Mouse (Mus musculus): ENCODE results near the gene Hcfc2. TPM values are rescaled to one million over a fixed set of nuclear protein-coding genes. Genes with fewer than 3 reads are reported as not detected.
A peak's percentile ranks its signal among the peaks of the same experiment; 100 is the strongest.

Hcfc2 gene
- polyA plus RNA-seq (2015; fragmentation: Nextera tagmentation; extraction: Ambion mirVana): 51.4 and 54.7 TPM in 2 replicates

- ATAC-seq (replicated peaks): no peak
- no peak within 1 kb of the TSS for H3K4me3 ChIP-seq
- H3K27me3 ChIP-seq: no peaks in the 10 kb centered on the region
- WGBS: 84% methylated on average over 5 of the region's 5 CpGs
- H3K36me3 ChIP-seq: no peaks in the 10 kb centered on the region
- H3K4me2 ChIP-seq (replicated peaks): no peak within 1 kb of the TSS
- no peaks in the 10 kb centered on the region for H3K9me3 ChIP-seq
- H3K27ac ChIP-seq (replicated peaks): no peak within 1 kb of the TSS
- H3K9ac ChIP-seq (replicated peaks): no peak within 1 kb of the TSS
- H3K4me1 ChIP-seq: peaks cover 15% of the 10 kb centered on the region
Observed at GRCm38 (mm10) chr10:82695956-82696355, at the start of gene Hcfc2. Gene Hcfc2 (plus strand): TSS chr10:82696160.

GRCm38 (mm10) chr10:82647205-82647811 lies 48.7 kb upstream of the Hcfc2 start:
- Histone ChIP-seq H3K4me1 (no peaks in the 10 kb centered on the region), H3K27me3 (no peaks in the 10 kb centered on the region), H3K4me3 (no peak overlapping the region), H3K9ac (replicated peaks) (no peak overlapping the region), H3K9me3 (no peaks in the 10 kb centered on the region), H3K36me3 (peaks cover 73% of the 10 kb centered on the region), H3K4me2 (replicated peaks) (no peak overlapping the region), H3K27ac (replicated peaks) (no peak overlapping the region)
- 96% methylated on average over 17 of the region's 17 CpGs for WGBS
- no peak for ATAC-seq (replicated peaks)

- Histone ChIP-seq H3K4me1 (no peaks in the 10 kb centered on the region), H3K4me2 (replicated peaks) (no peak overlapping the region), H3K9me3 (no peaks in the 10 kb centered on the region), H3K36me3 (peaks cover 42% of the 10 kb centered on the region), H3K9ac (replicated peaks) (no peak overlapping the region), H3K27ac (replicated peaks) (no peak overlapping the region), H3K4me3 (no peak overlapping the region), H3K27me3 (no peaks in the 10 kb centered on the region)
- WGBS: 90% methylated on average over 5 of the region's 5 CpGs
- no peak for ATAC-seq (replicated peaks)
Observed at GRCm38 (mm10) chr10:82651221-82651620, 44.7 kb upstream of the Hcfc2 start.

- H3K27ac ChIP-seq (replicated peaks): no peak overlapping the region
- H3K27me3 ChIP-seq: no peaks in the 10 kb centered on the region
- ATAC-seq (replicated peaks): no peak
- H3K4me1 ChIP-seq: no peaks in the 10 kb centered on the region
- no peak overlapping the region for H3K4me2 ChIP-seq (replicated peaks)
- no peaks in the 10 kb centered on the region for H3K9me3 ChIP-seq
- peaks cover 29% of the 10 kb centered on the region for H3K36me3 ChIP-seq
- H3K9ac ChIP-seq (replicated peaks): no peak overlapping the region
- WGBS: 80% methylated on average over 5 of the region's 5 CpGs
- H3K4me3 ChIP-seq: no peak overlapping the region
Observed at GRCm38 (mm10) chr10:82652625-82653024, 43.3 kb upstream of the Hcfc2 start.

- Histone ChIP-seq H3K9me3 (no peaks in the 10 kb centered on the region), H3K4me3 (no peak overlapping the region), H3K36me3 (peaks cover 22% of the 10 kb centered on the region), H3K9ac (replicated peaks) (no peak overlapping the region), H3K4me2 (replicated peaks) (no peak overlapping the region), H3K4me1 (no peaks in the 10 kb centered on the region), H3K27ac (replicated peaks) (no peak overlapping the region), H3K27me3 (no peaks in the 10 kb centered on the region)
- no peak for ATAC-seq (replicated peaks)
- 83% methylated on average over 3 of the region's 3 CpGs for WGBS
Observed at GRCm38 (mm10) chr10:82654581-82654980, 41.4 kb upstream of the Hcfc2 start.

- Histone ChIP-seq H3K4me2 (replicated peaks) (no peak overlapping the region), H3K27ac (replicated peaks) (peak overlapping the region; percentile 87), H3K4me1 (peaks cover 15% of the 10 kb centered on the region), H3K36me3 (no peaks in the 10 kb centered on the region), H3K9ac (replicated peaks) (no peak overlapping the region), H3K4me3 (no peak overlapping the region), H3K9me3 (no peaks in the 10 kb centered on the region), H3K27me3 (no peaks in the 10 kb centered on the region)
- ATAC-seq (replicated peaks): no peak
- WGBS: 84% methylated on average over 8 of the region's 8 CpGs
Observed at GRCm38 (mm10) chr10:82661820-82662219, 34.1 kb upstream of the Hcfc2 start.

DNA sequence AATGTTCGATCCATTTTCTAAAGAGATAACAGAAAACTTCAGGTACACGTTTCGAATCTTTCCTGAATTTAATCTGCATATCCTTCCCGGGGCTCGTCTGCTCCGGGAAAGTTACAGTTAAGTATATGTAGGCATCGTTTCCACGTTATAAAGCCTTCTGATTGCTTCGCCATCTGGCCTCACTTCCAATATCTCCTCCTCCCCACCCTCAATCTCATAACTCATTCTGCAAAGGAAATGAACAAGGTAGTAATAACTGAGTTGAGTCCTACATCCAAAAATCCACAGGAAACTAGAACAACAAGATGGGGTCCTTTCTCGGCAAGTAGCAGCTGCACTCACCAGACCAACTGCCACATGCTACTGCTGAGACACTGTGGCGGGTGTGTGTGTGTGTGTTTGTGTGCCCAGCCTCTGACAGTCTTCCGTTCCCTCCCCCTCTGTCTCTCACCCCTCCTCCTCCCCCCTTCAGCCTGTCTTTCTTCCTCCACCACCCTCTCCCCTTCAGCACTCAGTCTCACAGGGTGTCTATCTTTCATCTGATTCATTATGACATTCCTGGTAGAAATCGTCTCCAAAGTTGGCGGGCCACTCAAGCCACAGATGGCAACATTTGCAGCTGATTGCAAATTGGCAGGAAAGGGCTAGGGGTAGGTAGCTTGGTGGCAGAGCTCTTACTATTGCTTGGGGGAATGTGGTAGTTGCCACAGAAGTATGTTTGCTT lies 33.5 kb upstream of the Hcfc2 start:
- Histone ChIP-seq H3K9ac (replicated peaks) (no peak overlapping the region), H3K4me3 (no peak overlapping the region), H3K27me3 (no peaks in the 10 kb centered on the region), H3K27ac (replicated peaks) (peak overlapping the region; percentile 87), H3K36me3 (no peaks in the 10 kb centered on the region), H3K4me2 (replicated peaks) (no peak overlapping the region), H3K4me1 (peaks cover 16% of the 10 kb centered on the region), H3K9me3 (no peaks in the 10 kb centered on the region)
- 59% methylated on average over 14 of the region's 14 CpGs for WGBS
- ATAC-seq (replicated peaks): peak; percentile 93

- peak overlapping the region; percentile 87 for H3K27ac ChIP-seq (replicated peaks)
Observed at GRCm38 (mm10) chr10:82663289-82663688, 32.7 kb upstream of the Hcfc2 start.

GRCm38 (mm10) chr10:82665951-82666350 lies 30.0 kb upstream of the Hcfc2 start:
- H3K27ac ChIP-seq (replicated peaks): no peak overlapping the region
- no peaks in the 10 kb centered on the region for H3K9me3 ChIP-seq
- H3K27me3 ChIP-seq: no peaks in the 10 kb centered on the region
- H3K4me3 ChIP-seq: no peak overlapping the region
- no peak for ATAC-seq (replicated peaks)
- H3K4me2 ChIP-seq (replicated peaks): no peak overlapping the region
- H3K4me1 ChIP-seq: peaks cover 16% of the 10 kb centered on the region
- 61% methylated on average over 3 of the region's 3 CpGs for WGBS
- H3K36me3 ChIP-seq: no peaks in the 10 kb centered on the region
- H3K9ac ChIP-seq (replicated peaks): no peak overlapping the region

More at GRCm38 (mm10) chr10:82663289-82663688, 32.7 kb upstream of the Hcfc2 start:
- no peak overlapping the region for H3K4me2 ChIP-seq (replicated peaks)
- no peak overlapping the region for H3K4me3 ChIP-seq
- 70% methylated on average over 2 of the region's 2 CpGs for WGBS
- H3K9ac ChIP-seq (replicated peaks): no peak overlapping the region
- no peak for ATAC-seq (replicated peaks)
- no peaks in the 10 kb centered on the region for H3K27me3 ChIP-seq
- H3K36me3 ChIP-seq: no peaks in the 10 kb centered on the region
- H3K4me1 ChIP-seq: peaks cover 16% of the 10 kb centered on the region
- no peaks in the 10 kb centered on the region for H3K9me3 ChIP-seq

DNA sequence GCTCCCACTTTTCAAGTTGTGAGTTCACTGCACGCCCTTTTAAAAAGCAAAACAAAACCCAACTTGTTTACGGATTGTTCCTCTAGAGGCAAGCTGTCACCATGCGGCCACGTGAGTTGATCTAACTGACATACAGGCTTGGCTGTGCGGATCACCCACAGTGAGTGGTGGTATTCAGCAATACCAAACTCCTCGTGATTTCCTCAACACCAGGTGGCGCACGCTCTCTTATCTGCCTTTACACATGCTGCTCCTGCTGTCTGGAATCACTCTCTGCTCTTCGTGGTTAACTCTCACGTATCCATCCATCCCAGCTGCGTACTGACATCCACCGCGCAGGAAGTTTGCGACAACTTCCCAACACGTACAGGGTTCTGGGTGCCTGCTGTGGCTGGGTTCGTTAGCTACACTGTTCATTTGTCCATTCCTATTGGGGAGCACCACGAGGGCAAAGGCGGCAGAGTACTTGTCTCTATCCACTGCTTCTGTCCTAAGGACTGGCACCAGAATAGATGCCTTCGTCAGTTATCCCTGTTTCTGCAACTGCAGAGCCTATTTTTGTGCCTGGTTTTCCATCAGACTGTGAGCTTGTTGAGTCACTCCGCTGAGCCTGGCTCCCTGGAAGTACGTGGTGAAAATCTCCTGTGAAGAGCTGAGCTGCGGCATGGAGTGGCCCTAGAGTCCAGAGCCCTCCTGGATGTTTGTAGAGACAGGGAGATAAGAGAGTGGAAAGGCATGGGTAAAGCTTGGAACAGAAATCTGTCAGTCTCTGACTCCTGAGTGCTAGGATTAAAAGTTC lies 29.3 kb upstream of the Hcfc2 start:
- Histone ChIP-seq H3K27ac (replicated peaks) (no peak overlapping the region), H3K27me3 (no peaks in the 10 kb centered on the region), H3K36me3 (no peaks in the 10 kb centered on the region), H3K4me3 (no peak overlapping the region), H3K9ac (replicated peaks) (no peak overlapping the region), H3K4me1 (peaks cover 13% of the 10 kb centered on the region), H3K4me2 (replicated peaks) (peak overlapping the region; percentile 35), H3K9me3 (no peaks in the 10 kb centered on the region)
- WGBS: 21% methylated on average over 22 of the region's 22 CpGs
- ATAC-seq (replicated peaks): peak; percentile 83

- H3K27ac ChIP-seq (replicated peaks): no peak overlapping the region
- no peak overlapping the region for H3K4me3 ChIP-seq
- no peaks in the 10 kb centered on the region for H3K9me3 ChIP-seq
- H3K4me1 ChIP-seq: peaks cover 6% of the 10 kb centered on the region; the same call in 1 of the 2 replicates
- ATAC-seq (replicated peaks): no peak
- H3K27me3 ChIP-seq: no peaks in the 10 kb centered on the region
- H3K9ac ChIP-seq (replicated peaks): no peak overlapping the region
- H3K4me2 ChIP-seq (replicated peaks): no peak overlapping the region
- WGBS: 79% methylated on average over 6 of the region's 6 CpGs
- no peaks in the 10 kb centered on the region for H3K36me3 ChIP-seq
Observed at GRCm38 (mm10) chr10:82670205-82670604, 25.8 kb upstream of the Hcfc2 start.

GRCm38 (mm10) chr10:82676949-82677348 lies 19.0 kb upstream of the Hcfc2 start:
- Histone ChIP-seq H3K27me3 (no peaks in the 10 kb centered on the region), H3K9ac (replicated peaks) (no peak overlapping the region), H3K4me2 (replicated peaks) (no peak overlapping the region), H3K4me1 (no peaks in the 10 kb centered on the region), H3K4me3 (no peak overlapping the region), H3K9me3 (no peaks in the 10 kb centered on the region), H3K27ac (replicated peaks) (no peak overlapping the region), H3K36me3 (no peaks in the 10 kb centered on the region)
- 69% methylated on average over 6 of the region's 6 CpGs for WGBS
- ATAC-seq (replicated peaks): no peak

Data from forebrain, embryonic 15.5 days (tissue).